Mouse (Mus musculus) hindbrain, embryonic 12.5 days (tissue): ENCODE data around the gene Armh3. TPM values are rescaled to one million over a fixed set of nuclear protein-coding genes. Genes with fewer than 3 reads are reported as not detected.

Source experiments
- ATAC-seq: fragments of 200-750 bp; cut with Nextera tagmentation; 2 replicates; pipeline ENCODE4 v1.8.0; 2017; ENCODE audit warnings: moderate TSS enrichment; ENCODE audit not compliant: low FRiP score
- H3K27ac ChIP-seq: fragments of 300-500 bp; sonication (generic); 2 replicates; pipeline ENCODE4 v1.5.1; 2016; ENCODE audit warnings: mild to moderate bottlenecking
- H3K27me3 ChIP-seq: fragments of 300-500 bp; sonication (generic); 2 replicates; pipeline ENCODE4 v1.6.1; 2016; ENCODE audit warnings: mild to moderate bottlenecking
- H3K36me3 ChIP-seq: fragments of 300-500 bp; sonication (generic); 2 replicates; pipeline ENCODE4 v1.6.1; 2016; ENCODE audit warnings: mild to moderate bottlenecking
- H3K4me1 ChIP-seq: fragments of 300-500 bp; sonication (generic); 2 replicates; pipeline ENCODE4 v1.6.1; 2016
- H3K4me2 ChIP-seq: fragments of 300-500 bp; sonication (generic); replicated peaks from 2 replicates; pipeline ENCODE4 v1.6.1; 2016; ENCODE audit warnings: mild to moderate bottlenecking
- H3K4me3 ChIP-seq: fragments of 300-500 bp; sonication (generic); 2 replicates; pipeline ENCODE4 v1.5.1; 2016; ENCODE audit warnings: mild to moderate bottlenecking
- H3K9ac ChIP-seq: fragments of 300-500 bp; sonication (generic); 2 replicates; pipeline ENCODE4 v1.6.1; 2016; ENCODE audit warnings: mild to moderate bottlenecking, moderate library complexity
- H3K9me3 ChIP-seq: fragments of 300-500 bp; sonication (generic); replicated peaks from 2 replicates; pipeline ENCODE4 v1.6.1; 2016; ENCODE audit warnings: mild to moderate bottlenecking
- WGBS: fragments of 180-500 bp; shearing (Covaris S2); methylation state at CpG from one replicate; pipeline ENCODE4 v1.1.7; 2016; 5-methylcytosine and 5-hydroxymethylcytosine counted together
- polyA plus RNA-seq: library from polyadenylated mRNA; unstranded; fragments of >200 nt; fragmentation: Nextera tagmentation; extraction: Ambion mirVana; gene quantifications from 2 replicates; pipeline ENCODE4 v1.2.1, GENCODE M21; 2016

The Armh3 gene
- polyA plus RNA-seq, 1 experiment from 2014 or later = 21.3 TPM

DNA sequence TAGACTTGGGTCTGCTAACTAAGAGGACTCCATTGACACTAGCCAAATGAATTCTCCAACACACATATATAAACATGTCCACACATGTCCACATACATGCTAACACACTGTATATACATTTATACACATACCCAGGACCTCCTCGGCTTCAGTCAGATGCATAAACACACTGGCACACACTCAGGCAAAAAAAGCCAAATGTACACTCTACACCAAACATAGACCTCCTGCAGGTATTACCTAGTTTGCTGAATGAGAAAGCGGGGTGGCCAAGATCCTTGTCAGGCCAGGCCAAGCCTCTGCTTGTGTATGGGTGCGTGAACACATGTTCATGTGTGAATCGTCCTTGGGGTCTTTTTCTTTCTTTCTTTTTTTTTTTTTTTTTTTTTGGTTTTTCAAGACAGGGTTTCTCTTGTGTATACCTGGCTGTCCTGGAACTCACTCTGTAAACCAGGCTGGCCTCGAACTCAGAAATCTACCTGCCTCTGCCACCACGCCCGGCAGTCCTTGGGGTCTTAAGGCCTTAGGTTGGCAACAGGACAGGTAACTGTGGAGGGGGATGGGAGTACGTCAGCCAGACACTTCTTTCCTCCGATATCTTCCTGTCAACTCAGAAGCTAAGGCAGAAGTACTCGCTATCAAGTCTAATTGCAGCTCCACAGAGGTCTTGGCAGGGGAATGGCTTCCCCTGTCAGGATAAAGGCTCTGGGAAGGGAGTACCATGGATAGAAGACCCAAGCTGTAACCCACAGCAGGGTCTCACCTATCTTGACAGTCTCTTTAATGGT, 32.1 kb upstream of the Armh3 start:
- WGBS = 95% methylated on average over 10 of the region's 10 CpGs
- Histone ChIP-seq H3K4me2 (no peak overlapping the region), H3K27ac (no peak overlapping the region), H3K36me3 (peaks cover 57% of the 10 kb centered on the region), H3K4me1 (no peaks in the 10 kb centered on the region), H3K4me3 (no peak overlapping the region), H3K9ac (no peak overlapping the region), H3K9me3 (peaks cover 5% of the 10 kb centered on the region; the same call in 1 of the 2 replicates), H3K27me3 (no peaks in the 10 kb centered on the region)
- ATAC-seq = no peak

DNA sequence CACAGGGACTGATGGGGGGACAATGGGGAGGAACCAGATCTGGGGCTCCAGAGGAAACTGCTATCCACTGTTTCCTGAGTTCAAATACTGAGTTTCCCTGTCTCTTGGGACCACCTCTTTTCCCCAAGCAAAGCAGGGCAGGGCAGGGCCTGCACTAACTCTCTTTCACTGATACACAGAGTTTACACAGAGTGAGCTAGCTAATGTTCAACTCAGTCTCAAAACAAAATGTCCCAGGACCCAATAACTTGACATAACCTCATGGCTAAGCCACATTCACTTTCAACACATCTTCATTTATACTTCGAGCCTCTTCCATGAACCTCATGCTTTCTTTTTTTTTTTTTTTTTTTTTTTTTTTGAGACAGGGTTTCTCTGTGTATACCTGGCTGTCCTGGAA, 31.4 kb upstream of the Armh3 start:
- Histone ChIP-seq H3K9me3 (peaks cover 5% of the 10 kb centered on the region; the same call in 1 of the 2 replicates), H3K36me3 (peaks cover 49% of the 10 kb centered on the region), H3K27ac (no peak overlapping the region), H3K9ac (no peak overlapping the region), H3K4me1 (no peaks in the 10 kb centered on the region), H3K4me3 (no peak overlapping the region), H3K27me3 (no peaks in the 10 kb centered on the region), H3K4me2 (no peak overlapping the region)
- no peak for ATAC-seq
- WGBS = 94% methylated on average over 1 of the region's 1 CpGs

DNA sequence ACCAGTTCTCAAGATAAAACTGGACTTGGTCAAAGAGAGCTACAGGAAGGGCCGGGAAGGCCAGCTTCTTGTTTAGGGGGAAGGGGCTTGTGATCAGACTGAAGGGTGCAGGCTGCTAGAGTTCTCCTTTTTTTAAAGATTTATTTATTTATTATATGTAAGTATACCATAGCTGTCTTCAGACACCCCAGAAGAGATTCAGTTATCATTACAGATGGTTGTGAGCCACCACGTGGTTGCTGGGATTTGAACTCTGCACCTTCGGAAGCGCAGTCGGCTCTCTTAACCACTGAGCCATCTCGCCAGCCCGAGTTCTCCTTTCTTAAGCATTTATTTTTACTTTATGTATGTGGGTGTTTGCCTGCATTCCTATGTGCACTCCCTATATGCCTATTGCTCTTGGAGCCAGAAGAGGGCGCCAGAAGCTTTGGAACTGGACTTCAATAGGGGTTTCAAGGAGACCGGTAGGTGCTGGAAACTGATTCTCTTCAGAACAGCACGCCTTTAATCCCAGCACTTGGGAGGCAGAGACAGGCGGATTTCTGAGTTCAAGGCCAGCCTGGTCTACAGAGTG, 30.5 kb upstream of the Armh3 start:
- Histone ChIP-seq H3K4me1 (no peaks in the 10 kb centered on the region), H3K27me3 (no peaks in the 10 kb centered on the region), H3K4me3 (no peak overlapping the region), H3K4me2 (no peak overlapping the region), H3K27ac (no peak overlapping the region), H3K9ac (no peak overlapping the region), H3K36me3 (peaks cover 41% of the 10 kb centered on the region), H3K9me3 (peaks cover 5% of the 10 kb centered on the region; the same call in 1 of the 2 replicates)
- 73% methylated on average over 11 of the region's 11 CpGs for WGBS
- no peak for ATAC-seq

DNA sequence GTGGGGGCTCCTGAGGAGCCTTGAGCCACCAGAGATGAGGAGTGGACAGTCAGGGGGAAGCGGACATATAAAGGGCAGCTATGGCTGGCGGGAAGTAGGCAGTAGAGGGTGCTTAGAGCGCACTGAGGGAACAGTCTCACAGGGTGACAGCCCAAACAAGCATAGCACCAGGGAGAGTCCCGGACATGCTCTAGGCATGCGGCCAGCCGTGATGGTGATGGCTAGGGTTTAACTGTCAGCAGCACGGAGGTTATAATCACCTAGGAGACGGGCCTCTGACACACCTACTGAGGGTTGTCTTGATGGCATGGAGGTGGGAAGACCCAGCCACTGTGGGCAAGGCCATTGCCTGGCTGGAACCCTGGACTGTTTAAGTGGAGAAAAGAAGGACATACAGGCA, 28.3 kb upstream of the Armh3 start:
- Histone ChIP-seq H3K27me3 (no peaks in the 10 kb centered on the region), H3K27ac (no peak overlapping the region), H3K4me3 (no peak overlapping the region), H3K9me3 (peaks cover 5% of the 10 kb centered on the region; the same call in 1 of the 2 replicates), H3K4me2 (no peak overlapping the region), H3K36me3 (peaks cover 18% of the 10 kb centered on the region), H3K9ac (no peak overlapping the region), H3K4me1 (no peaks in the 10 kb centered on the region)
- 80% methylated on average over 8 of the region's 8 CpGs for WGBS
- ATAC-seq = no peak

DNA sequence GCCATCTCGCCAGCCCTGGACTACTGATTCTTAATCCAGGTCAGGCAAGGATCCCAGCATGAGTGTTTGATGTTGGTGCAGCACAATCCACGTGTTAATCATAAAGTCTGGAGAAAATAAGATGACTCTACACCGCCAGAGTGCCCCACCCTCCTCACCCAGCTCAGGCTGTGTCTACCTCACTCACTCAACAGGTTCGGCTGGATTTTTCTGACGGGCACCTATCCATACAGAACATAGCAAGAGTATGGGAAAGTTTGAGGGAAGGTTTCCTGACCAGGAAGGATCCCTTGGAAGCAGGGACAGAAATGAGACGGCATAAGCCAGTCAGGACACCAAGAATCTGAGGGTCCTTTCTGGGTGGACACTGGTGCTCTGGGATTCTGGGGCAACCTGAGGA, 26.7 kb upstream of the Armh3 start:
- Histone ChIP-seq H3K4me3 (no peak overlapping the region), H3K9me3 (peaks cover 5% of the 10 kb centered on the region; the same call in 1 of the 2 replicates), H3K4me2 (no peak overlapping the region), H3K27me3 (no peaks in the 10 kb centered on the region), H3K9ac (no peak overlapping the region), H3K4me1 (no peaks in the 10 kb centered on the region), H3K27ac (no peak overlapping the region), H3K36me3 (peaks cover 6% of the 10 kb centered on the region)
- 85% methylated on average over 6 of the region's 6 CpGs for WGBS
- ATAC-seq = no peak

DNA sequence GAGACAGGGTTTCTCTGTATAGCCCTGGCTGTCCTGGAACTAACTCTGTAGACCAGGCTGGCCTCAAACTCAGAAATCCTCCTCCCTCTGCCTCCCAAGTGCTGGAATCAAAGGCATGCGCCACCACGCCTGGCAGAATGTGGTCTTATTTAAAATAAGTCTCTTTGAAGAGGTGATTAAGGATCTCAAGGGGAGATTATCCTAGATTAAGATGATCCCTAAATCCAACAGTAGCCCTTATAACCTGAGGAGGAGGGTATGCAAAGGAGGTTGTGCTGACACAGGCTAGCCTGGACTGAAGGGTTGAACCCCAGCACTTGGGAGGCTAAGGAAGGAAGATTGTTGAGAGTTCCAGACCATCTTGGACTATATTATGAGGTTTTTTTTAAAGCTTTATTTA, 17.7 kb upstream of the Armh3 start:
- no peaks in the 10 kb centered on the region for H3K9me3 ChIP-seq
- H3K36me3 ChIP-seq = no peaks in the 10 kb centered on the region
- 87% methylated on average over 2 of the region's 2 CpGs for WGBS
- no peak for ATAC-seq
- no peak overlapping the region for H3K9ac ChIP-seq
- no peak overlapping the region for H3K4me3 ChIP-seq
- no peak overlapping the region for H3K27ac ChIP-seq
- no peaks in the 10 kb centered on the region for H3K27me3 ChIP-seq
- H3K4me1 ChIP-seq = no peaks in the 10 kb centered on the region
- no peak overlapping the region for H3K4me2 ChIP-seq

DNA sequence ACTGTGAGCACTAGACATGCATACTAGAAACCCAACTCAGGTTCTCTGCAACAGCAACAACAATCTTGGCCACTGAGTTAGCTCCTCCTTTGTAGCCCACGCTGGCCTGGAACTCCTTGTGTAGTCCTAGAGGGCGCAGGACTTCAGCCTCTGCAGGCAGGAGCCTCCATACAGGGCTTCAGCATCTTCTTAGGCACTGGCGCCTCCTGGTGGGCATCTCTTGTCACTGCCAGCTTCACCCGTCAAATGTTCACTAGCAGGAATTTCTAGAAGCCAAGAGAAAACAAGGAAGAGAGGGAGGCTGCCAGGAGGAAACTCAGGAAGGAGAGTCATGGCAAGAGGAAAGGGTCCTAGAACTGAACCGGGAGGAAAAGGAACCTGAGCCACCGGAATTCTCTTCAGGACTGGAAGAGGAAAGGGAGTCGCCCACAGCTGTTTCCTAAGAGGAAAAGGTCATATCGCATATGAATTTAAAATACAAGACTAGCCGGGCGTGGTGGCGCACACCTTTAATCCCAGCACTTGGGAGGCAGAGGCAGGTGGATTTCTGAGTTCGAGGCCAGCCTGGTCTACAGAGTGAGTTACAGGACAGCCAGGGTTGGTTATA, 16.4 kb upstream of the Armh3 start:
- Histone ChIP-seq H3K27ac (no peak overlapping the region), H3K4me3 (no peak overlapping the region), H3K9ac (no peak overlapping the region), H3K4me2 (no peak overlapping the region), H3K9me3 (no peaks in the 10 kb centered on the region), H3K4me1 (no peaks in the 10 kb centered on the region), H3K36me3 (no peaks in the 10 kb centered on the region), H3K27me3 (no peaks in the 10 kb centered on the region)
- 40% methylated on average over 12 of the region's 12 CpGs for WGBS
- no peak for ATAC-seq

DNA sequence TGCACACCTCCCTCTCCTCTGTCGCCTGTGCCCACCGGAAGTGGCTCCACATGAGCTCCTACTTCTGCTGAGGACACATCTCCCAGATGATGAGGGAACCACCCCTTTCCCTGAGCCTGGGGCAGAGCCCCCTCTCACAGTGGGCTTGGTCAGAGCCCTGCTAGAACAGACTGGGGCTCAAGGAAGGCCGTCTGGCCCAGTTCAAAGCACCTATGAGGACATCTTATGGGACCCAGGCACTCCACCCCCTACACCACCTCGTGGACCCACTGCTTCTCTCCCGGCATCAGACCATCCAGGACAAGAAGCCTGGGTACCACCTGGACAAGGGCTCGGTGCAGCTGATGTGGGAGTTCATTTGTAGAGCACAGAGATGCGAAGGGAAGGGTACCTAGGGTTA, 7.4 kb upstream of the Armh3 start:
- H3K4me2 ChIP-seq = no peak overlapping the region
- ATAC-seq = no peak
- no peak overlapping the region for H3K9ac ChIP-seq
- no peak overlapping the region for H3K4me3 ChIP-seq
- peaks cover 19% of the 10 kb centered on the region for H3K4me1 ChIP-seq
- no peaks in the 10 kb centered on the region for H3K36me3 ChIP-seq
- no peaks in the 10 kb centered on the region for H3K9me3 ChIP-seq
- WGBS = 85% methylated on average over 7 of the region's 7 CpGs
- peaks cover 21% of the 10 kb centered on the region for H3K27me3 ChIP-seq
- H3K27ac ChIP-seq = no peak overlapping the region

DNA sequence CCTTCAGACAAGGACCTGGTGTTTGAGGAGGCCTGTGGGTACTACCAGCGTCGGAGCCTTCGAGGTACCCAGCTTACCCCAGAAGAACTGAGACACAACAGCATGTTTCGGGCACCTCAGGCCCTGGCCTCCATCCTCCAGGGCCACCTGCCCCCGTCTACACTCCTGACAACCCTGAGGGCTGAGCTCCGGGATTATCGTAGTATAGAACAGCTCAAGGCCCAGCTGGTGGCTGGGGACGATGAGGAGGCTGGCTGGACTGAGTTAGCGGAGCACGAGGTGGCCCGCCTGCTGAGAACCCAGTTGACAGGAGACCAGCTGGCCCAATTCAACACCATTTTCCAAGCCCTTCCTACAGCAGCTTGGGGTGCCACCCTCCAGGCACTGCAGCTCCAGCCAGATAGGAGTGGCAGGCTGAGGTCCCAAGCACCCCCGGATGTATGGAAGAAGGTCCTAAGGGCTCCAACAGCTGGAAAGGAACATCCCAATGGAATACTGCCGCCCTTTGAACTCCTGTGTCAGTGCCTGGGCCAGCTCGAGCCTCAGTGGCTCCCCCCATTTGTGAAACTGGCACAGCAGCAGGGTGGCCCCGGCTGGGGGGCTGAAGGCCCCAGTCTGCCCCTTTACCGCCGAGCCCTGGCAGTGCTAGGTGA, 6.7 kb upstream of the Armh3 start:
- no peak overlapping the region for H3K9ac ChIP-seq

DNA sequence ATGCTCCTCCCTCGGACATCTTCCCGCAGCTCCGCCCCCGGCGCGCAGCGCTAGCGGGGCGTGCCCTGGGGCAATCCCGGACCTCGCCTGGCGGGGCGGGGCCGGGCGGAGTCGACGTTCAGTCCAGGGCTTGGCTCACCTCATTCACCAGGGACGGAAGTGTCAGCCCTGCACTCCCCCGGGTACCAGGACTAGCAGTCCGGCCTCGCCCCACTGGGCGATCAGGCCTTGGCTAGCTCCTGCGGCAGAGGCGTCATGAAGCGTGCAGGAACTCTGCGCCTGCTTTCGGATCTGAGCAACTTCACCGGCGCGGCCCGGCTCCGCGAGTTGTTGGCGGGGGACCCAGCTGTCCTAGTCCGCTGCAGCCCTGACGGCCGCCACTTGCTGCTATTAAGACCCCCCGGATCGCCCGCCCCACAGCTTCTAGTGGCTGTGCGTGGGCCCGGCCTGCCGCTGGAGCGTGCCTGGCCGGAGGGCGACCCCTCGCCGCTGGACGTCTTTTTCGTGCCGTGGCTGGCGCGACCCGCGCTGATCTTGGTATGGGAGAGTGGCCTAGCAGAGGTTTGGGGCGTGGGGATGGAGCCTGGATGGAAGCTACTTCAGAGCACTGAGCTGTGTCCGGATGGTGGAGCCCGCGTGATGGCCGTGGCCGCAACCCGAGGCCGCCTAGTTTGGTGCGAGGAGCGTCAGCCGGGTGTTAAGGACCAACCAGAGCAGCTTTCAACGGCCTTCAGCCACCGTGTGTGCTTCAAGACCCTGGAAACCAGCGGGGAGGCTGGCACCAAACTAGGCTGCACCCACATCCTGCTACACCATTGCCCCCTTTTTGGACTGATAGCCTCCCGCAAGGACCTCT, 5.3 kb upstream of the Armh3 start, which contains the start of gene Hps6:
TSS of gene Hps6 (plus strand) at position 138 of the 856 bp plus-strand sequence.
- no peak within 1 kb of the TSS for H3K27ac ChIP-seq
- ATAC-seq = peak; percentile 63
- 2% methylated on average over 70 of the region's 70 CpGs for WGBS
- peak within 1 kb of the TSS; percentile 75 for H3K9ac ChIP-seq
- peaks cover 21% of the 10 kb centered on the region for H3K27me3 ChIP-seq
- H3K4me2 ChIP-seq = peak within 1 kb of the TSS; percentile 99
- peak within 1 kb of the TSS; percentile 54 for H3K4me3 ChIP-seq
- no peaks in the 10 kb centered on the region for H3K36me3 ChIP-seq
- H3K4me1 ChIP-seq = peaks cover 19% of the 10 kb centered on the region
- H3K9me3 ChIP-seq = no peaks in the 10 kb centered on the region

More for the DNA sequence above, 6.7 kb upstream of the Armh3 start:
- Histone ChIP-seq H3K9me3 (no peaks in the 10 kb centered on the region), H3K4me2 (no peak overlapping the region), H3K36me3 (no peaks in the 10 kb centered on the region), H3K4me1 (peaks cover 19% of the 10 kb centered on the region), H3K27me3 (peaks cover 21% of the 10 kb centered on the region), H3K4me3 (no peak overlapping the region), H3K27ac (no peak overlapping the region)
- 65% methylated on average over 17 of the region's 17 CpGs for WGBS
- ATAC-seq = no peak

DNA sequence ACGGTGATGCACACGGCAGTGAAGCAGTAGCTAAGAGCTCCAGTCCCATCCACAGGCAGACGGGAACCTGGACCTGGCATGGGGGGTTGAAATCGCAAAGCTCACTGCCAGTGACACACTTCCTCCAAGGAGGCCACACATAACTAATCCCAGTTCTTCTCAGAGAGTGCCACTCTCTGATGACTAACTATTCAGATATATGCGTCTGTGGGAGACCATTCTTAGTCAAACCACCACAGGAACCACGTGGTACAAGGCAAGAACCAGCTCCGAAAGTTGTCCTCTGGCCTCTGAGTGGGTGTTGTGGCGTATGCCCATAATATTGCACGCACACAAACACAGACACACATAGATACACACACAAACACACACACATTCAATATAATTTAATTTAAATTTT, 4.0 kb upstream of the Armh3 start:
- Histone ChIP-seq H3K9me3 (no peaks in the 10 kb centered on the region), H3K36me3 (no peaks in the 10 kb centered on the region), H3K27me3 (peaks cover 21% of the 10 kb centered on the region), H3K27ac (no peak overlapping the region), H3K4me3 (no peak overlapping the region), H3K4me1 (peaks cover 23% of the 10 kb centered on the region), H3K9ac (no peak overlapping the region), H3K4me2 (no peak overlapping the region)
- 85% methylated on average over 9 of the region's 9 CpGs for WGBS
- ATAC-seq = no peak
